Mouse (Mus musculus): ENCODE measurements around the gene Pcbd1.

The Pcbd1 gene

DNA sequence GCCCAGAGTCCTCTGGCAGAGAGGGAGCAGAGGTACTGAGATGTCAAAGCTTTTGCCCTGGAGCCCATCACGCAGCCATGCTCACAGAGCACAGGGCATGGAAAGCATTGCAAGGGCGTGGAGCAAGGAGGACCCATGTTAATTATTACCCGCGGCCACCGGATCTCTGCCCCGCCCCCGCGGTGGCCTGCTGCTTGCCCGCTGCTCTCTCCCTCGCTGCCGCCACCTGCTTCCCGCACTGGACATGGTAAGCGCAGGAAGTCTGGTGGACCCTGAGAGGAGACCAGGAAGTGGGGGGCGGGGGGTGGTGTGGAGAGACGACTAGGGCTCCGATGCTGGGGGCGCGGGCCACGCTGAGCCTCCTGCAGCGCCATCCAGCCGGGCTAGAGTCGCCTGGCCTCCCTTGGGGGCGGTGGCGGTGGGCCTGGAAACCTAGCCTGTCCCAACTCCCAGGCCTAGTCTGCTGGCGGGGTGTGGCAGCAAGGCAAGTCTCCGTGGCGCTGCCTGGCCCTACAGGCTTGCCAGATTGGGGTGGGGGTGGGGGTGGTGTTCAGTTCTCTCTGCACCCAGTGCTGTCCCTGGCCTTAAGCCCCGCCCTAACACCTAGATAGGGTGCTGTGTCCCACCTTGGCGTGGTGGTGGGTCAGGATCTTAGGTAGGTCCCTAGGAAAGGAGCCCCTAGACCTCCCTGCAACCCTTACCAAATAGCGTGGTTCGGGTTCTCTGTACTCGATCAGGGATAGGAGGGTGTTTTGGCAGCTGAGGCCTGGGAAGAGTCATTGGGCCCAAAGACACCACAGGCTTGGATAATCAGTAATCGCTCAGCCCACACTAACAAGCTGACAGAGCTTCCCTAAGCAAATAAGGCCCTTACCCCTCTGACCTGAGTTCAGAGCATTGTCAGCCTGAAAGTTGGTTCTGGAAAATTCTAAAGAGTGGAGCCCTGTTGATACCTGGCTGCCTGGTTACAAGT lies at the start of gene Pcbd1:
Pcbd1 (plus strand) TSS at position 162 of the 973 bp plus-strand sequence.
- peak; percentile 43 for DNase-seq

DNA sequence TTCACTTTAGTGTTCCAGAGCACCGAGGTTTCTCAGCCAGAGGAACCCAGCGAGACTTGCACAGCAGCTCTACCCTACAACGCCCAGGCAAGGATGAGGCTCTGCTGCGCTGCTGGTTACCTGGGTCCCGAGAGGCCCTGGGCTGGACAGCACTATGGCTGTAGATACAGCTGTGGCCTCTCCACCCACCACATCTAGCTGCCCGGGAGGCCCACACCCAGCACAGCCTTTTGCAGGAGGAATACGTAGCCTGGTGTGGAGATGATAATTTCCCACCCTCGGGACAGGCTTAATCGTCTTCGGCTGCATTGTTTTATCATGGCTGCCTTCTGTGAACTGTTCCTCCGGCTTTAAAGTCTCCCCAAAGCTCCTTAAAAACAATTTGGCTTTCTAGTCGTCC lies 49.5 kb upstream of the Pcbd1 start:
- no peak for DNase-seq

DNA sequence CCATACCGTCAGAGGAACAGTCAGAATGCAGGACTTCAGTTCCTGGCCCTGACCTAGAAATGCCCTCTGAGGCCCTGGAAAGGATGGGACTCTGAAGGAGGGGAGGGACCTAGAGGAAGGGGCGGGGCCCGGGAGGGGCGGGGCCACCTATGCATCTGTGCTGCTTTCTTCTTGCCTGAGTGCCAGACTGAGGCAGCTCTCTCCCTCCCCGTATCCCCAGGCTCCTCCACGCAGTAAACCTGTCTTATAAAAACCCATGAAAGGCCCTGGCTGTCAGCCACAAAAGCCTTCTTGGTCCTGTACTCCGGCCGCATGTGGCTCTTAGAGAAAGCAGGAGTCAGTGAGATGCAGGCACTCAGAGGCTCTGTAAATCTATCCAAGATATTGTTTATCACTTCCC lies 44.0 kb upstream of the Pcbd1 start:
- DNase-seq = no peak

DNA sequence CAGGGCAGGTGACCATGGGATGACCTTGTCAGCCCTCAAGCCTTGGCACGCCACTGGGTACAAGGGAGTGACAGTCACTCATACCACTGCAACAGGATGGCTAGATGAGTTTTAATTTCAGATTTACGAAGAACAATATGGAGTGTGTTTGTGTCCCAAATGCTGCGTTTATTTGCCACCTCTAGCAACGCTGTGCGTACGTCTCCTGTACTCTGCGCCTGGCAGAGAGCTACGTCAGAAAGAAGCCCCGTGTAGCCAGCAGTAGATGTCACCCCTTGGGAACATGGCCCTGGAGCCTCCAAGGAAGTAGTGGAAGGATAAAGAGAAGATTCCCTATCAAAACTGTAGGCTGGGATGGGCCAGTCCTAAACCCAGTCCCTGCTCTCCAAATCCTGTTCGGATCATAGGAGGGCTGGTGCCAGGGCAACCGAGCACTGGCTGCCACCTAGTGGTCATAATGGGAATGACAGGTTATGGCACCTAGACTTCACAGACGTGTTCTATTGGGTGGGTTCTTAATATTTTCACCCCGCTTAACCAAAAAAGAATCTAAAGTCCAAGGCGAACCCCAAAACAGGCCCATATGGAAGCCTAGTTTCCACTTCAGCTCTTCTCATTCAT lies 37.0 kb upstream of the Pcbd1 start:
- peak; percentile 72 for DNase-seq

- DNase-seq = no peak
Observed at GRCm38 (mm10) chr10:61056661-61057060, 32.5 kb upstream of the Pcbd1 start.

GRCm38 (mm10) chr10:61059101-61059500 lies 30.0 kb upstream of the Pcbd1 start:
- DNase-seq = no peak

DNA sequence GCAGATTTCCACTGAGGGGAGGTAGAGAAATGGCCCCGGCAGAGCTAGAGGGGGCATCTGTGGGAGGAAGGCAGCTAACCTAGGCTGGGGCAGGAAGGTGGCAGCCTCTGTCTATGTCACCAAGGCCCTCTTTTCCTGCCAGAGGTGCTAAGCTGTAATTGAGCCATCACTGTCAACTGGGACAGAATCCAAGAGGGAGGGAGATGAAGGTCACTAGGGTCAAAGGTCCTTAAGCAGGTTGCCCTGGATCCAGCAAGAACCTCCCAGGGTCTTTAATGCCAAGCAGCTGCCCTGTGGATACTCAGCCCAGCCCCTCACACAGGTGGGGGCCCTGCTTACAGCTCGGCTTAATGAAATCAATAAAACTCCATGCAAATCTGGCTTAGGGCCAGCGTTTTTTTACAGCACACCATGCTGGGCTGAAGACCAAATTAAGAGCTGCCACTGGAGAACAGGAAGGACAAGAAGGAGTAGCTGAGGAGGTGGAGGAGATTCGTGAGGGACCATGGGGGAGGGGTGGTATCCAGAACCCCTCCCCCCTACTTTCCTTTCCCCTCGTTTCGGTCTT lies 29.5 kb upstream of the Pcbd1 start:
- DNase-seq = no peak

DNA sequence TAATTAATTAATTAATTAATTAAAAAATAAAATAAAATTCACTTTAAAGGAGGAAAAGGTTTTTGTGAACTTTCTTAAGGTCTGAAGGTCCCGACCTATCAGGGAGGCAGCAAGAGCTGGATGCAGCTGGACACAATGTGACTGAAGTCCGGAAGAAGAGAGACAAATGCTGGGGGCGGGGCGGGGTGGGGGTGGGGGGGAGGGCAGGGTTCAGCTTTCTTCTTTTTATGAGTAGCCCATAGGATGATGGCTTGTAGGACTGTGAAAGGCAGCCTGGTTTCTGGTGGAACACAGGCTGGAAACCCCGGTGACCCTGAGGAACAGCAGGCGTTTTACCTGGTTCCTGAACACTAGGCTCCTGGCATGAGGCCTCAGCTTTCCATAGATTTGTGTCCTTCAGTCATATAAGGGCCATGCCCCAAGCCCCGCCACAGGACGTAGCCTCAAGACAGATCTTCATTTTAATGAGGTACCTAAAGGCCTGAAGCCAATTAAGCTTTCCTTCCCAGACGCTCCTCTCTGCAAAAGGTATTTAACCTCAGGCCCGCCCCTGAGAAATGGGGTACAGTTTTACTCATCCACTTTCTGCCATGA lies 25.8 kb upstream of the Pcbd1 start:
- no peak for DNase-seq

DNA sequence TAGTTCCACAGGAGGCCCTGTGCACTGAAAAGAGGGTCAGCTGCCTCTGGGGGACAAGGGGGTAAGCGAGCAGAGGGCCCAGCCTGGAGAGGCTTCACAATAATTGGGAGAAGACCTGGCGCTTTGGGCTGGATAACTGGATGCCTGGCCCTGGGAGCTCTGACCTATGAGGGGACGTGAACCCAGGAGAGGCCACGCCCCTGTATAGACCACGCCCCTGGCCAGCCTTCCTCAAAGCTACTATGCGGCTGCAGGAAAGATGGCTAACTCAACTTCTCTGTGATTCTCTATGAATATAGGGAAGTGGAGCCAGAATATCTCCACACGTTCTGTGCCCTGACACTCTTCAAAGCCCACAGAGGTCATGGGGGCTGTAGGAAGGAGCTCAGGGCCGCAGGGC lies 24.5 kb upstream of the Pcbd1 start:
- no peak for DNase-seq

GRCm38 (mm10) chr10:61065287-61066005 lies 23.7 kb upstream of the Pcbd1 start:
- no peak for DNase-seq

DNA sequence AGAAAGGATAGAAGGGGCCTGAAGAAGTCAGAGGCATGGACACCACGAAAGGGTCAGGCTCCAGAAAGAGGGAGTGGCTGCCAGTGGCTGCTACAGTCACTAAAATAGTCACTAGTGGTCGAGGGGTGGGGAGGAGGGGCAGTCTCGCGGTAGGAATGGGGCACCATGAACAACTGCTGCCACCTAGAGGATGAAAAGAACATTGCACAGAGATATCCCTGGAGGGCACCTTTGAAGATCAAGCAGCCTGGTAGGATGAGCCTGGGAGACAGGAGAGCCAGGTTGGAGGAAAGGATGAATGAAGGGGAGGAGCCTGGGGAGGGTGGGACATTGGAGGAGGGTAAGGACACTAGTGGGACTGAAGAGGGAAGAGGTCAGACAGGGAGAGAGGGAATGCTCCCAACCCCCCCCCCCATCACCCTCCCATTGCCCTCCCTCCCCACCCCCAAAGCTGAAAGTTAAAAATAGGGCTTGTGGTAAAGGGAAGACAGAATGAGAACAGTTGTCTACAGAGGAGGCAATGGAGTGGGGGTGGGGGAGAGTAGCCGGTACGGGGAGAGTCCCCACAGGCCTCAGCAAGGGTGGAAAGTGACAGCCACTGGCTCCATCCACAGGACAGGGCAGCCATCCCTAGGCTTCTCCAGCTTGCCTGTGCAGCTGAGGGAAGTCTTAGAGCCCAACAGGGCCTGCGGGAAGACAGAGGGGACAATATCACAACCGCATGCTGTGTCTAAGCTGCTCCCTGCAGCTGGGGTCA lies 20.5 kb upstream of the Pcbd1 start:
- peak; percentile 56 for DNase-seq

- DNase-seq = no peak
Observed at GRCm38 (mm10) chr10:61069248-61069647, 19.9 kb upstream of the Pcbd1 start.

- DNase-seq = peak; percentile 65
Observed at GRCm38 (mm10) chr10:61072324-61072723, 16.8 kb upstream of the Pcbd1 start.

DNA sequence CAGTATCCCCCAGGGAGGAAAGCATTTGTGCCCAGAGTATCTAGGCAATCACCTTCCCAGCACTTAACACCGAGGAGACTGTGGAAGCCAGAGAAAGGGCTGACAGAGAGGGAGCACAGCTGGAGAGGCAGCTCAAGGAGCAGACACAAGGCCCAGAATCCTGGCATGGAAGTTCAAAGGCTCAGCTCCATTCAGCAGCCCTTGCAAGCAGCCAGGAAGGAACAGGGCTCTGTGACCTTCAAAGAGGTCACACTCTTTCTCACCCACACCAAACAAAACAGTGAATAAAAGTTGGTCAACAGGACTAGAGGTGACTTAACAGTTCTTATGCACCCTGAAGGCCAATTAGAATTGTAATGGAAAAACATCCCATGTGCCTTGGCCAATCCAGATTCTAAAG lies 14.5 kb upstream of the Pcbd1 start:
- DNase-seq = no peak

- DNase-seq = no peak
Observed at GRCm38 (mm10) chr10:61075607-61076006, 13.5 kb upstream of the Pcbd1 start.

- DNase-seq = no peak
Observed at GRCm38 (mm10) chr10:61080227-61080930, 8.8 kb upstream of the Pcbd1 start.

- DNase-seq = no peak
Observed at GRCm38 (mm10) chr10:61080931-61081255, 8.2 kb upstream of the Pcbd1 start.

DNA sequence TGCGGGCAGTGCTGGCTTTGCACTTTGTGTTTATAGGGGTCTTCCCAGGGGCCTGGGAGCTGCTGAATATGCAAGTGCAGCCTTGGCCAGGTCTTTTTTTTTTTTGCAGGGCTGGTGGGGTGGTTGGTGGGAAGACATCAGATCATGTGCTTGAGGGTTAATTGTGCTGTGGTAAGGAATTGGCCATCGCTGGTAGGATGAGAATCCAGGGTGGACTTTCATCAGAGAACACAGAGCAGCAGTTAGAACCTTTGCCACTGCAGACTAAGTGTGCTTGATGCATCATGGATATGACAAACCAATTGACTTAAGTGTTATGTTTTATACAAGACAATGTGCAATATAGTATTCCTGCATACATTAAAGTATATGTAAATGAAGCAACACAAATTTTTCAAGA lies 3.8 kb upstream of the Pcbd1 start:
- DNase-seq = no peak

DNA sequence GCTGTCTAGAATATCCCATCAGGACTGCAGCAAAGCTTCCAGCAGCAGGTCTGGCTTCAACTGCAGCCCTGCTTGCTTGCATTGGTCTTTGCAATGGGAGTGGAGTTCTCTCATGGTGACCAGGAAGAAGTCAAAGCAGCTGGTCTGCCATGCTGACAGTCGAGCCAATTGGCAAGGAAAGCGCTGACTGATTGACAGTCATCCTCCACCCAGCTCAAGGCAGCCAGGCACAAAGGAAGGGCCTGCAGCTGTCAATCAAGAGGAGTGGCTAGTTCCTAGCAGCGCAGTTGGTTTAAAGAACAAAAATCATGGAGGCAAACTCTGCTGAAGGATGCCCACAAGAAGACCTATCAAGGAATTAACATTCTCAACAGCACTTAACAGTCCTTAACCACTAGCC lies 2.6 kb upstream of the Pcbd1 start:
- no peak for DNase-seq

GRCm38 (mm10) chr10:61088468-61088867 lies 663 bp upstream of the Pcbd1 start:
- DNase-seq = no peak

GRCm38 (mm10) chr10:61091866-61092265 lies 2.7 kb downstream of the Pcbd1 start:
- no peak for DNase-seq

All from cerebellum, adult 8-10 months (tissue).